Mouse (Mus musculus) midbrain, embryonic 13.5 days (tissue): Measurements from ENCODE around the gene Mkrn1. TPM values are rescaled to one million over a fixed set of nuclear protein-coding genes. Genes with fewer than 3 reads are reported as not detected.
"Not testable (repeated sequence)": the region's sequence is repeated elsewhere in the genome, so short reads cannot be mapped to it uniquely, and the experiment has no call there.

ENCODE experiments used
- ATAC-seq: fragments of 200-750 bp; cut with Nextera tagmentation; 2 replicates; pipeline ENCODE4 v1.8.0; 2017; ENCODE audit warnings: mild to moderate bottlenecking, moderate TSS enrichment, moderate library complexity
- H3K27ac ChIP-seq: fragments of 300-500 bp; sonication (generic); 2 replicates; pipeline ENCODE4 v1.5.1; 2015; ENCODE audit warnings: inconsistent platforms, mild to moderate bottlenecking, moderate library complexity
- H3K27me3 ChIP-seq: fragments of 300-500 bp; sonication (generic); 2 replicates; pipeline ENCODE4 v1.6.1; 2015; ENCODE audit warnings: mild to moderate bottlenecking, inconsistent platforms
- H3K36me3 ChIP-seq: fragments of 300-500 bp; sonication (generic); 2 replicates; pipeline ENCODE4 v1.6.1; 2015; ENCODE audit warnings: mild to moderate bottlenecking, inconsistent platforms
- H3K4me1 ChIP-seq: fragments of 300-500 bp; sonication (generic); replicated peaks from 2 replicates; pipeline ENCODE4 v1.6.1; 2015; ENCODE audit warnings: inconsistent platforms
- H3K4me2 ChIP-seq: fragments of 300-500 bp; sonication (generic); replicated peaks from 2 replicates; pipeline ENCODE4 v1.6.1; 2015; ENCODE audit warnings: moderate library complexity, mild to moderate bottlenecking, inconsistent platforms
- H3K4me3 ChIP-seq: fragments of 300-500 bp; sonication (generic); replicated peaks from 2 replicates; pipeline ENCODE4 v1.5.1; 2015; ENCODE audit warnings: mild to moderate bottlenecking, inconsistent platforms
- H3K9ac ChIP-seq: fragments of 300-500 bp; sonication (generic); replicated peaks from 2 replicates; pipeline ENCODE4 v1.6.1; 2015; ENCODE audit warnings: mild to moderate bottlenecking, inconsistent platforms
- H3K9me3 ChIP-seq: fragments of 300-500 bp; sonication (generic); 2 replicates; pipeline ENCODE4 v1.6.1; 2016; ENCODE audit warnings: mild to moderate bottlenecking, inconsistent platforms
- WGBS: fragments of 180-500 bp; shearing (Covaris S2); methylation state at CpG from one replicate; pipeline ENCODE4 v1.1.7; 2015; 5-methylcytosine and 5-hydroxymethylcytosine counted together
- polyA plus RNA-seq: library from polyadenylated mRNA; unstranded; fragments of >200 nt; fragmentation: Nextera tagmentation; extraction: Ambion mirVana; gene quantifications from 2 replicates; pipeline ENCODE4 v1.2.1, GENCODE M21; 2015

The Mkrn1 gene
- polyA plus RNA-seq, 1 experiment from 2014 or later, result 242 TPM

- Histone ChIP-seq H3K4me3 (no peak overlapping the region), H3K9me3 (no peaks in the 10 kb centered on the region), H3K9ac (no peak overlapping the region), H3K27me3 (no peaks in the 10 kb centered on the region), H3K4me1 (peaks cover 24% of the 10 kb centered on the region), H3K36me3 (peaks cover 12% of the 10 kb centered on the region), H3K4me2 (no peak overlapping the region), H3K27ac (no peak overlapping the region)
- ATAC-seq, result no peak
- WGBS, result 88% methylated on average over 4 of the region's 4 CpGs
Measured at GRCm38 (mm10) chr6:39373301-39373955, 46.8 kb downstream of the Mkrn1 start.

DNA sequence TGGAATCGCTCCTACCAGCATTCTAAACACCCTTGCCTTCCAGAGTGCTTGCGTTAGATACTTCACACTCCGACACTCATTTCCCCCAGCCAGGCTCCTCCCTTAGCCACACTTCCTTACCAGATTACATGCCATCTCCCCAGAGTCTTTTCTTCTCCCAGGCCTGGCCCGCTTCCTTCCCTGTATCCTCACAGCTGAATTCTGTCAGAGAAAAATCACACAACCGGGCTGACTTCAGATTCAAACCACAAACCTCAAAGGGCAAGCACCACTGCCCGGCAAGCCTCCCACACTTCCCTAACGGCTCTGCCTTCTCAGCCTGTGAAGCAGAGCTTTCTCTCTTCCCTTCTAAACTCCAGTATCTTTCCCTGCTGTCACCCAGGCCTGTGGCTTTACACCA lies 47.5 kb downstream of the Mkrn1 start:
- H3K27ac ChIP-seq, result no peak overlapping the region; the same call in 1 of the 2 replicates
- H3K9ac ChIP-seq, result no peak overlapping the region
- H3K4me2 ChIP-seq, result no peak overlapping the region
- H3K4me3 ChIP-seq, result no peak overlapping the region
- peaks cover 14% of the 10 kb centered on the region for H3K36me3 ChIP-seq
- no peaks in the 10 kb centered on the region for H3K27me3 ChIP-seq
- no peaks in the 10 kb centered on the region for H3K9me3 ChIP-seq
- peaks cover 24% of the 10 kb centered on the region for H3K4me1 ChIP-seq
- 70% methylated on average over 7 of the region's 7 CpGs for WGBS
- ATAC-seq, result no peak

DNA sequence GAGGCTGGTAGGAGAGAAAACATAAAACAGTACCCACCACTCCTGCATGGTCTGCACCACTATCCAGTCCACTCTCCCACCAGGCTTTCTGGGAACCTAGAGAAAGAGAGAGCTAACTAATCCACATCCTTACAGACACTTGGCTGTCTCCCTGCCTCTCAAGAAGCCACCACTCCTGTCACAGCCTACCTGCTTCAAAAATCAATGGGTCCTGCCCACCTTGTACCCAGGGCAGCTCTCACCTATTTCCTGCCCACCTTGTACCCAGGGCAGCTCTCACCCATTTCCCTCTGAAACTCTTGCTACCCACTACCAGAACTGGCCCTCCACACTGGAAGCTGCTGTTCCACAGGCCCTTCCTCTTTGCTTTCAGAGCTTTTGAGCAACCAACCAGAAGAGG lies 48.2 kb downstream of the Mkrn1 start:
- Histone ChIP-seq H3K27ac (no peak overlapping the region), H3K4me3 (no peak overlapping the region), H3K36me3 (peaks cover 16% of the 10 kb centered on the region), H3K4me1 (peaks cover 24% of the 10 kb centered on the region), H3K9me3 (no peaks in the 10 kb centered on the region), H3K27me3 (no peaks in the 10 kb centered on the region), H3K9ac (no peak overlapping the region), H3K4me2 (no peak overlapping the region)
- ATAC-seq, result no peak

DNA sequence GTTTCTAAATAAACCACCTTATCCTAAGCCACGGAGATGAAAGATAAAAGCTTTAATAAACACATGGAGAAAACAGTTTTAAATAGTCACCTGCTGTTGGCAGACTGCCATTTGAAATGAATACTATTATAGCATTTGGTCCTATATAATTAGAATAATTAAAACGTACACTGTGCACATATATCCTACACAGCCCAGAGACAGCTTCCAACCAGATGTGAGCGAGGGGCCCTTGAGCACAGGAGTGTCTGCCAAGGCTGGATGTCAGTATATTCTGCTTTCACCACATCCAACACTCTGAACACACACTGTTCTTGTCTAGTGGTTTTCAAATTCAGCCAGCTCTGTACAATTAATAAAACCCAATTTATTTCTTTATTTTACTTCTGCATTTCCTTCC lies 50.6 kb downstream of the Mkrn1 start:
- Histone ChIP-seq H3K9me3 (no peaks in the 10 kb centered on the region), H3K36me3 (peaks cover 29% of the 10 kb centered on the region), H3K4me3 (no peak overlapping the region), H3K4me1 (peaks cover 6% of the 10 kb centered on the region; the same call in 1 of the 2 replicates), H3K27me3 (no peaks in the 10 kb centered on the region), H3K4me2 (no peak overlapping the region), H3K27ac (no peak overlapping the region), H3K9ac (no peak overlapping the region)
- 88% methylated on average over 3 of the region's 3 CpGs for WGBS
- ATAC-seq, result no peak

- Histone ChIP-seq H3K4me2 (no peak overlapping the region), H3K27me3 (no peaks in the 10 kb centered on the region), H3K9ac (no peak overlapping the region), H3K4me1 (no peaks in the 10 kb centered on the region), H3K36me3 (peaks cover 60% of the 10 kb centered on the region), H3K4me3 (no peak overlapping the region), H3K27ac (no peak overlapping the region), H3K9me3 (no peaks in the 10 kb centered on the region)
- WGBS, result 99% methylated on average over 2 of the region's 2 CpGs
- ATAC-seq, result no peak
Measured at GRCm38 (mm10) chr6:39362684-39363083, 57.6 kb downstream of the Mkrn1 start.

DNA sequence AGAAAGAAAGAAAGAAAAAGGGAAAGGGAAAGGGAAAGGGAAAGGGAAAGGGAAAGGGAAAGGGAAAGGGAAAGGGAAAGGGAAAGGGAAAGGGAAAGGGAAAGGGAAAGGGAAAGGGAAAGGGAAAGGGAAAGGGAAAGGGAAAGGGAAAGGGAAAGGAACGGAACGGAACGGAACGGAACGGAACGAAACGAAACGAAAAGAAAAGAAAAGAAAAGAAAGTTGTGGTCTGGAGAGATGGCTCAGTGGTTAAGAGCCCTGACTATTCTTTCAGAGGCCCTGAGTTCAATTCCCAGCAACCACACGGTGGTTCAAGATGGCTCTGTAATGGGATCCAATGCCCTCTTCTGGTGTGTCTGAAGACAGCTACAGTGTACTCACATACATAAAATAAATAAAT lies 61.1 kb downstream of the Mkrn1 start:
- not testable (repeated sequence) for H3K4me3 ChIP-seq, ATAC-seq, H3K4me1 ChIP-seq, H3K27ac ChIP-seq, H3K27me3 ChIP-seq, H3K4me2 ChIP-seq, H3K9ac ChIP-seq, H3K9me3 ChIP-seq
- H3K36me3 ChIP-seq, result peaks cover 74% of the 10 kb centered on the region
- WGBS, result 96% methylated on average over 9 of the region's 9 CpGs

- Histone ChIP-seq H3K4me1 (peaks cover 44% of the 10 kb centered on the region), H3K27me3 (no peaks in the 10 kb centered on the region), H3K4me3 (no peak overlapping the region), H3K27ac (peak overlapping the region; percentile 77), H3K36me3 (peaks cover 42% of the 10 kb centered on the region), H3K9me3 (no peaks in the 10 kb centered on the region), H3K9ac (no peak overlapping the region), H3K4me2 (no peak overlapping the region)
- 63% methylated on average over 6 of the region's 6 CpGs for WGBS
- ATAC-seq, result no peak
Measured at GRCm38 (mm10) chr6:39348946-39349345, 71.3 kb downstream of the Mkrn1 start.

- Histone ChIP-seq H3K4me2 (no peak overlapping the region), H3K27me3 (no peaks in the 10 kb centered on the region), H3K36me3 (peaks cover 43% of the 10 kb centered on the region), H3K9me3 (no peaks in the 10 kb centered on the region), H3K4me1 (peaks cover 44% of the 10 kb centered on the region), H3K27ac (peak overlapping the region; percentile 77), H3K9ac (no peak overlapping the region), H3K4me3 (no peak overlapping the region)
- 15% methylated on average over 4 of the region's 4 CpGs for WGBS
- no peak for ATAC-seq
Measured at GRCm38 (mm10) chr6:39347880-39348814, 72.1 kb downstream of the Mkrn1 start.

Other genes starting within 250 kb of the Mkrn1 start
- 12.2 and 13.0 TPM in 2 replicates for gene Kdm7a, start 213.7 kb downstream of the Mkrn1 start, polyA plus RNA-seq
- 59.8 and 60.2 TPM in 2 replicates for gene Slc37a3, start 42.8 kb downstream of the Mkrn1 start, polyA plus RNA-seq
- gene Rab19, start 39.3 kb downstream of the Mkrn1 start, polyA plus RNA-seq, result 0.23 and 0.34 TPM in 2 replicates
- 32.3 and 38.5 TPM in 2 replicates for gene Dennd2a, start 137.4 kb upstream of the Mkrn1 start, polyA plus RNA-seq
- 41.8 and 45.7 TPM in 2 replicates for gene Adck2, start 153.4 kb upstream of the Mkrn1 start, polyA plus RNA-seq
- 0.85 and 1.6 TPM in 2 replicates for gene Gm42420, start 165.3 kb upstream of the Mkrn1 start, polyA plus RNA-seq
- 350 and 365 TPM in 2 replicates for gene Ndufb2, start 172.1 kb upstream of the Mkrn1 start, polyA plus RNA-seq